Mouse (Mus musculus) liver, embryonic 16.5 days (tissue): ENCODE data around the gene Wnt7b. TPM values are rescaled to one million over a fixed set of nuclear protein-coding genes. Genes with fewer than 3 reads are reported as not detected.

Experiments used
- ATAC-seq: fragments of 200-750 bp; cut with Nextera tagmentation; 2 replicates; pipeline ENCODE4 v1.8.0; 2017; ENCODE audit warnings: low read depth, mild to moderate bottlenecking, moderate number of reproducible peaks, moderate library complexity
- H3K27ac ChIP-seq: fragments of 300-500 bp; sonication (generic); 2 replicates; pipeline ENCODE4 v1.5.1; 2014; ENCODE audit warnings: mild to moderate bottlenecking, low read length
- H3K27me3 ChIP-seq: fragments of 300-500 bp; sonication (generic); 2 replicates; pipeline ENCODE4 v1.6.1; 2014; ENCODE audit warnings: low read depth, low read length, mixed read lengths; ENCODE audit not compliant: control insufficient read depth, insufficient read depth
- H3K36me3 ChIP-seq: fragments of 300-500 bp; sonication (generic); 2 replicates; pipeline ENCODE4 v1.6.1; 2014; ENCODE audit warnings: mild to moderate bottlenecking; ENCODE audit not compliant: control insufficient read depth, insufficient read depth
- H3K4me1 ChIP-seq: fragments of 300-500 bp; sonication (generic); 2 replicates; pipeline ENCODE4 v1.6.1; 2014; ENCODE audit warnings: low read depth, low read length, mixed read lengths; ENCODE audit not compliant: control insufficient read depth
- H3K4me2 ChIP-seq: fragments of 300-500 bp; sonication (generic); 2 replicates; pipeline ENCODE4 v1.6.1; 2014; ENCODE audit warnings: low read depth, low read length, mixed read lengths
- H3K4me3 ChIP-seq: fragments of 300-500 bp; sonication (generic); 2 replicates; pipeline ENCODE4 v1.5.1; 2014; ENCODE audit warnings: low read depth, mild to moderate bottlenecking, low read length
- H3K9ac ChIP-seq: fragments of 300-500 bp; sonication (generic); 2 replicates; pipeline ENCODE4 v1.6.1; 2014; ENCODE audit warnings: low read depth, low read length
- H3K9me3 ChIP-seq: fragments of 300-500 bp; sonication (generic); replicated peaks from 2 replicates; pipeline ENCODE4 v1.6.1; 2016; ENCODE audit warnings: low read length; ENCODE audit not compliant: control insufficient read depth
- WGBS: fragments of 180-500 bp; shearing (Covaris S2); extraction: QIAGEN DNeasy Blood & Tissue Kit; methylation state at CpG from one replicate; pipeline ENCODE4 v1.1.7; 2014; ENCODE audit not compliant: insufficient replicate concordance; 5-methylcytosine and 5-hydroxymethylcytosine counted together
- polyA plus RNA-seq: library from polyadenylated mRNA; unstranded; fragments of >200 nt; fragmentation: Nextera tagmentation; extraction: Ambion mirVana; gene quantifications from 2 replicates; pipeline ENCODE4 v1.2.1, GENCODE M21; 2015

The Wnt7b gene
- polyA plus RNA-seq, 1 experiment from 2014 or later, result 0.19 TPM

DNA sequence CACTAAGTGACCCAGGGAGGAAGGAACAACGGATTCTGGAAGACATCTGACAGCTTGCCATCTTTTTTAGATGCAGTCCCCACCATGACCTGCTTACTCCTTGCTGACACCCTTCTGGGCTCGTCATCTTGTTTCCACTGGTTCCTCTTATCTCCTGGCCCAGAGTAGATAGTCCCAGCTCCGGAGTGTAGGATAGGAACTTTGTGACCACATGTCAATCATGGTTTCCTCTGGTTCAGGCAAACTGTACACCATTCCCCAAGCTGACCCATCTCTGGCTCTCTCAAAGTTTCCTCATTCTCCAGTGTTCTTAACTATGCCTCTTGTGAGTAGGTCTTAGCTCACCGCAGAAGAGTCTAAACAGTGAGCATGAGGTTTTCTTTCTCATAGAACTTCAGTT is 10.4 kb upstream of the Wnt7b start:
- WGBS, result 25% methylated on average over 4 of the region's 4 CpGs
- ATAC-seq, result no peak
- H3K27ac ChIP-seq, result no peak overlapping the region

DNA sequence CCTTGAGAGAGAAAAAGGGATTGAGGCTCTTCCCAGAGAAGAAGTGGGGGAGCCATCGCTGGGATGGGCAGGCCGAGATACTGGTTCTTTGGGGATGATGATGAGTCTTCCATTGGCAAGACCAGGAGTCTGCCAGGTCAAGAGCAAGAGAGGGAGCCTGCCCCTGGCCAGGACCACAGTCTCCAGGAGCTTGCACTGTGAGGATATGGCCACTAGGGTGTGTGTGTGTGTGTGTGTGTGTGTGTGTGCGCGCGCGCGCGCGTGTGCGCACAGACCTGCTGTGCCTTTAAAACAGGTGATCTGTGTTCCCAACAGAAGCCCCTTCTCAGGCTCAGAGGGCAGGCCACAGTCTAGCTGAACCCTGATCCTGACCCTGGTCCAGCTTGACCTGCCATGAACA is 8.6 kb upstream of the Wnt7b start:
- H3K27ac ChIP-seq, result no peak overlapping the region
- H3K4me2 ChIP-seq, result no peak overlapping the region
- no peak overlapping the region for H3K9ac ChIP-seq
- H3K4me3 ChIP-seq, result no peak overlapping the region
- H3K36me3 ChIP-seq, result no peaks in the 10 kb centered on the region
- no peak for ATAC-seq
- 81% methylated on average over 10 of the region's 10 CpGs for WGBS
- H3K4me1 ChIP-seq, result no peaks in the 10 kb centered on the region
- H3K9me3 ChIP-seq, result no peaks in the 10 kb centered on the region
- no peaks in the 10 kb centered on the region for H3K27me3 ChIP-seq

More for the DNA sequence above, 10.4 kb upstream of the Wnt7b start:
- Histone ChIP-seq H3K4me3 (no peak overlapping the region), H3K9me3 (no peaks in the 10 kb centered on the region), H3K9ac (no peak overlapping the region), H3K27me3 (no peaks in the 10 kb centered on the region), H3K4me1 (no peaks in the 10 kb centered on the region), H3K36me3 (no peaks in the 10 kb centered on the region), H3K4me2 (no peak overlapping the region)

DNA sequence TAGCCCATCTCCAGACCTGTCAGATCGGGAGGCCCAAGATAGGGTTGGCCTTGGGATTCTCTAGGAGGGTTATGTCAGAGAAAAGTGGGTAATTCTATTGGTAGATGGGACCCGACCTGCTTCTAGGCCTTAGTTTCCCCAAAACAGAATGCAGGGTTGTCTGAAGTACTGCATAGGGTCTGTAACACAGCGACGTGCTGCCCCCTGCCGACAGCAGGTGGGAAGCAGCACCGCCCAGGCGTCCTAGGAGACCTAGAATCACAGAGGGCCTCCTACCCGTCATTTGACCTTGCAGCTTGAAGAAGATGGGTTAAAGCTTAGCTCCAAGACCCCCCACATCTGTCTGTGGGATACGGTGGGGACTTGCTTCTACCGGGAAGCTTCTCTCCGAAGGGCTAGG is 1.2 kb upstream of the Wnt7b start:
- H3K4me1 ChIP-seq, result no peaks in the 10 kb centered on the region

DNA sequence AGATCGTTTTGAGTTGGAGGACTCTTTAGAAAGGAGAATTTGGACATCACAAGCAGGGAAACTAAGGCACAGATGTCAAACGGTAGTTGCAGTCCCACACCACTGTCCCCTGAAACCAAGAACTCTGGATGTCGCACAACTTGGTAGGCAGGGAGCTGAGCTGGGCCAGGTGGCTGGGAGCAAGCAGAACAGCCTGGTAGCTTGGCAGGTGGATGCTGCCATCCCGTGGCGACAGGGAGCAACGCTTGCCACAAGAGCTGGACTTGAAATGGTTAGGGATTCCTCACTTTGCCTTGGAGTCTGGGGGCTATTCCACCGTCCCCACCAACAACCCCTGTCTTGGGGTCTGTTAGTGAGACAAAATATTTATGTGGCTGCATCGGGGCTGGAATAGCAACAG is 751 bp upstream of the Wnt7b start:
- no peaks in the 10 kb centered on the region for H3K4me1 ChIP-seq
- H3K9ac ChIP-seq, result no peak overlapping the region
- H3K9me3 ChIP-seq, result no peaks in the 10 kb centered on the region
- WGBS, result 3% methylated on average over 8 of the region's 8 CpGs
- no peak for ATAC-seq
- no peak overlapping the region for H3K4me2 ChIP-seq
- H3K36me3 ChIP-seq, result no peaks in the 10 kb centered on the region
- H3K27ac ChIP-seq, result no peak overlapping the region
- no peak overlapping the region for H3K4me3 ChIP-seq
- peaks cover 59% of the 10 kb centered on the region for H3K27me3 ChIP-seq

More for the DNA sequence above, 1.2 kb upstream of the Wnt7b start:
- H3K36me3 ChIP-seq, result no peaks in the 10 kb centered on the region
- H3K9me3 ChIP-seq, result no peaks in the 10 kb centered on the region
- H3K9ac ChIP-seq, result no peak overlapping the region
- H3K27ac ChIP-seq, result no peak overlapping the region
- peaks cover 54% of the 10 kb centered on the region for H3K27me3 ChIP-seq
- no peak for ATAC-seq
- WGBS, result 2% methylated on average over 11 of the region's 11 CpGs
- H3K4me2 ChIP-seq, result no peak overlapping the region
- H3K4me3 ChIP-seq, result no peak overlapping the region

DNA sequence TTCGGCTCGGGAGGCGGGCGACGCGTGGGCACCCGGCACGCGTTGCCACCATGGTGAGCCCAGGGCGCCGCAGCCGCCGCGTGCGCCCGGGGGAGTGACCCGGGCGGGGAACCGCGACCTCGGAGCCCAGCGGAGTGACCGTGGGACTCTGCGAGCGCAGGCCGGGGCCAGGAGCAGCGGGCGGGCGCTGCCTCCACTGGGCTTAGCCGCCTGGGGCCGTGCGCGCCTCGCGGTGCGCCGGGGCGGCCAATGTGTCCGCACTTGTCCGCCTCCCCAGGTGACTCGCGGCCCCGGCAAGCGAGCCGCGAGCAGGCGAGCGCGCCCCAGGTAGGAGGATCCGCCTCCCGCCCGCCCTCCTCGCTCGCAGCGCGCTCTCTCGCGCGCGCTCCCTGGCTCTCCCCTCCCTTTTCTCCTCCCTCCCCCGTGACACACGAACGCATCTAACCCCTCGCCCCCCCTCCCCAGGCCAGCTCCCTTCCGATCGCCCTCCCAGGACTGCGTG is 659 bp downstream of the Wnt7b start:
- no peaks in the 10 kb centered on the region for H3K36me3 ChIP-seq
- H3K27ac ChIP-seq, result no peak overlapping the region
- H3K9me3 ChIP-seq, result no peaks in the 10 kb centered on the region
- no peak for ATAC-seq
- H3K4me2 ChIP-seq, result peak overlapping the region; percentile 52
- no peaks in the 10 kb centered on the region for H3K4me1 ChIP-seq
- peak overlapping the region; percentile 39 for H3K4me3 ChIP-seq
- 1% methylated on average over 53 of the region's 67 CpGs for WGBS
- H3K27me3 ChIP-seq, result peaks cover 73% of the 10 kb centered on the region
- H3K9ac ChIP-seq, result no peak overlapping the region

DNA sequence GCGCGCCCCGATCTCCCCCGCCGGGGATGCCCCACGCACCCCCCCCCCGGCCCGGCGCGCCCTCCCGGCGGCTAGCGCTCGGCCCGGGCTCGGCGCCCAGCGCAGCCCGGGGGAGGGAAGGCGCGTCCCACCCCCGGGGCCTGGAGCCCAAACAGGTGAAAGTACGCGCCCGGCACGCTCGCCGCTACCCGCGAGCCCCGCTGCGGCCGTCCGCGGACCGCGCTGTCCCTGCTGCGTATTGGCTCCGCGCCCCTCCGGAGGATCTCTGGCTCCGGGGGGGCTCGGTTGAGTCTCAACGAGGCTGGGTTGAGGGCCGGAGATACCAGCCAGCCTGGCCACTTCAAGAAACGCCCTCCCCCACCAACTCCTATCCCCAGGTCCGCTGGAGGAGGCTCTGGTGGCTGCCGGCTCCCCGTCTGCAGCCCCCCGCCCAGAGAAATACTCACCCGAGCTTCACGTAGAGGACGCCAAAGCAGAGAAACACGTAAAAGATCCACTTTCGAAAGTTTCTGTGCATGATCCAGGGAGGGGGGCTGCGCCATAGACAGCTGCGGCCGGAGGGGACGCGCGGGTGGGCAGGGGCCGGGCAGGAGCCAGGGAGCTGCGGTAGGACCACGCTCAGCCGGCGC is 1.2 kb downstream of the Wnt7b start:
- Histone ChIP-seq H3K4me2 (peak overlapping the region; percentile 52), H3K4me3 (peak overlapping the region; percentile 39), H3K27ac (no peak overlapping the region), H3K9ac (no peak overlapping the region), H3K27me3 (peaks cover 79% of the 10 kb centered on the region), H3K9me3 (no peaks in the 10 kb centered on the region), H3K36me3 (no peaks in the 10 kb centered on the region), H3K4me1 (no peaks in the 10 kb centered on the region)
- 3% methylated on average over 52 of the region's 66 CpGs for WGBS
- no peak for ATAC-seq

DNA sequence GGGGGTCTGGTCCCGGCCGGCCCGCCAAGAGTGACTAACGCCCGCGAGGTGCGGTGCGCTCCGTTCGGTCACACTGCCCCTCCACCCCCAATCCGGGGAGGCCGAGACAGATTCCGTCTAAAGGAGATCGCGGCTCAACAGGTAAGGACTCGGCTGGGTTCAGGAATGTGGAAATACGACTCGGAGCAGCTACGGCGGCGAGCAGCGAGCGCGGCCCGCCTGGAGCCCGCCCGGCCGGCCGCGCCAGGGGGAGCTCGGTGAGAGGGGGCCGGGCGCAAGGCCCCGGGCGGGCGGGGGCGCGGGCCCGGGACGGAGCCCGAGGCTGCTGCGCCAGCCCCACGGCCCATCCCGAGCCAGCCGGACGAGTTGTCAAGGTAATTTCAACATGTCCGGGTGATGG is 1.8 kb downstream of the Wnt7b start:
- H3K9ac ChIP-seq, result no peak overlapping the region
- peak overlapping the region; percentile 39 for H3K4me3 ChIP-seq
- no peak for ATAC-seq
- no peaks in the 10 kb centered on the region for H3K36me3 ChIP-seq
- H3K27me3 ChIP-seq, result peaks cover 85% of the 10 kb centered on the region
- H3K9me3 ChIP-seq, result no peaks in the 10 kb centered on the region
- under 1% methylated on average over 33 of the region's 47 CpGs for WGBS
- peak overlapping the region; percentile 52 for H3K4me2 ChIP-seq
- H3K4me1 ChIP-seq, result no peaks in the 10 kb centered on the region
- H3K27ac ChIP-seq, result no peak overlapping the region

DNA sequence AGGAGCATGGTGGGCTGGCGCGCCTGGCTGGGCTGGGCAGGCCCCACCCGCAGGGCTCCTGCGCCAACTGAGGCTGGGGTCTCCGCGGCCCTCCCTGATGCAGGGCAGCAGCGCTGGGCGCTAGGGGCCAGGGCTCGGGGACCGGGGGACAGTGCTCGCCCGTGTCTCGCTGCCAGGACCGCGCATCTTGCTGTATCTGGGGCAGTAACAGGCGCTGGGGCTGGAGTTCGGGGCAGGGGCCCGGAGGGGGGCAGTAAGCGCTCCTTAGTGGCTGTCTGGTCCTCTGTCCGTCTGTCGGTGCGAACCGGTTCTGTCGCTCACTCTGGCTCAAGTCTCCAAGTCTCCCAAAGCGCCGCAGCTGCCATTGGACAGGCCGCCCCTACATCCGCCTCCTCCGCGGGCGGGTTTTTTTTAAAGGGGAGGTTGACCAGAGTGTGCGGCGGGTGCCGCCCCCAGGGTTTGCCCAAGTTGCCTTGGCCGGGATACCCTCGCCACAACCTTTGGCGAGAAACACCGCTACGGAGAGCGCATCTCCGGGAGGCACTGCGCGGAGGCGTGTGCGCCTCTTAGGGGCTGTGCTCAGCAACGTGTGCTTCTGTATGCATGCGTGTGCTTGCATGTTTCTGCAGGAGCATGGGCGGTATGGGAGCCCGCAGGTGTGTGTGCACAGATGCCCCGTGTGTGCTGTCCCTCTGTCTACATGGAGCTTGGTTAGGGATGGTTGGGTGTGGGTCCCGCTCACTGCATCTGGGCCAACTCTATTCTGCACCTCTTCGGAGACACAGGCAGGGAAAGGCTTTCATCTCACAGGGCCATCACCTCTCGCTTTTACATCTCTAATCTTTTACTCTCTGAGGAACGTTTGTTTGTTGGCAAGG is 4.5 kb downstream of the Wnt7b start:
- H3K36me3 ChIP-seq, result no peaks in the 10 kb centered on the region
- H3K9ac ChIP-seq, result no peak overlapping the region
- H3K9me3 ChIP-seq, result no peaks in the 10 kb centered on the region
- no peak overlapping the region for H3K27ac ChIP-seq
- H3K4me3 ChIP-seq, result no peak overlapping the region
- H3K4me1 ChIP-seq, result no peaks in the 10 kb centered on the region
- no peak overlapping the region for H3K4me2 ChIP-seq
- H3K27me3 ChIP-seq, result peaks cover 90% of the 10 kb centered on the region
- 2% methylated on average over 54 of the region's 54 CpGs for WGBS
- no peak for ATAC-seq
